Mouse (Mus musculus): Measurements from ENCODE around the gene Vax1.

- TF ChIP-seq POLR2A (IDR thresholded peaks at IDR 0.05; ENCODE audit: extremely low read depth, insufficient read depth, low read length) (no peak), CTCF (IDR thresholded peaks at IDR 0.05; ENCODE audit: extremely low read depth, insufficient read depth, low read length) (no peak)
Measured at GRCm38 (mm10) chr19:59184000-59184399, 14.1 kb upstream of the Vax1 start.

Measured in cortical plate, adult 2 months (tissue).